Mouse (Mus musculus): ENCODE results near the gene Resf1. TPM values are rescaled to one million over a fixed set of nuclear protein-coding genes. Genes with fewer than 3 reads are reported as not detected.

Resf1 gene
- polyA plus RNA-seq, 1 experiment from 2014 or later = 20.8 TPM

DNA sequence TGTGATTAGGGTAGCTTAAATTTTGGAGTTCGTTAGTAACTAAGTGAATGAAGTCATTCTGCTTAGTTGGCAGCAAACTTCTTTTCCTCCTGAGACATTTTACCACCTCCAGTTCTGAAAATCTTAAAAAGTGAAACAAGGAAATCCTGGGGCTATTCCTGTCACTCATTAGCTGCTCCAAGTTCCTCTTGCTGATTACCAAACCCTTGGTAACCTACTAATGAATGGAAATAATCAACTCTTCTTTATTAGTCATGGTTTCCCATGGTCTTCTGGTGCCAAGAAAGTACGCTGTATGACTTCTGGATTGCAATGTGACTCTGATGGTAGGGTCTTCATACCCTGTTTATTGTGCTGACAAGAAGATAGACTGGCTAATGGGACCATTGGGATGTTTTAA is 5.7 kb downstream of the Resf1 start:
- Histone ChIP-seq H3K27me3 (ENCODE audit: control insufficient read depth, insufficient read depth, low read length) (no peaks in the 10 kb centered on the region), H3K9me3 (ENCODE audit: control insufficient read depth, low read length) (no peaks in the 10 kb centered on the region), H3K4me1 (replicated peaks; ENCODE audit: control insufficient read depth, insufficient read depth) (no peaks in the 10 kb centered on the region; the same call in 1 of the 2 replicates), H3K4me2 (replicated peaks; ENCODE audit: low read depth) (no peak overlapping the region), H3K9ac (ENCODE audit: low read length) (no peak overlapping the region), H3K4me3 (ENCODE audit: low read depth, low read length) (no peak overlapping the region), H3K27ac (replicated peaks) (no peak overlapping the region), H3K36me3 (ENCODE audit: control insufficient read depth, insufficient read depth, low read length) (peaks cover 7% of the 10 kb centered on the region; the same call in 1 of the 2 replicates)
- TF ChIP-seq CTCF (IDR thresholded peaks at IDR 0.05; ENCODE audit: low read depth) (no peak), EP300 (optimal IDR thresholded peaks at IDR 0.05) (no peak)
- no peak for ATAC-seq (ENCODE audit: low FRiP score, low TSS enrichment)
- no peak for DNase-seq (ENCODE audit: low spot score)
- 87% methylated on average over 2 of the region's 2 CpGs for WGBS

DNA sequence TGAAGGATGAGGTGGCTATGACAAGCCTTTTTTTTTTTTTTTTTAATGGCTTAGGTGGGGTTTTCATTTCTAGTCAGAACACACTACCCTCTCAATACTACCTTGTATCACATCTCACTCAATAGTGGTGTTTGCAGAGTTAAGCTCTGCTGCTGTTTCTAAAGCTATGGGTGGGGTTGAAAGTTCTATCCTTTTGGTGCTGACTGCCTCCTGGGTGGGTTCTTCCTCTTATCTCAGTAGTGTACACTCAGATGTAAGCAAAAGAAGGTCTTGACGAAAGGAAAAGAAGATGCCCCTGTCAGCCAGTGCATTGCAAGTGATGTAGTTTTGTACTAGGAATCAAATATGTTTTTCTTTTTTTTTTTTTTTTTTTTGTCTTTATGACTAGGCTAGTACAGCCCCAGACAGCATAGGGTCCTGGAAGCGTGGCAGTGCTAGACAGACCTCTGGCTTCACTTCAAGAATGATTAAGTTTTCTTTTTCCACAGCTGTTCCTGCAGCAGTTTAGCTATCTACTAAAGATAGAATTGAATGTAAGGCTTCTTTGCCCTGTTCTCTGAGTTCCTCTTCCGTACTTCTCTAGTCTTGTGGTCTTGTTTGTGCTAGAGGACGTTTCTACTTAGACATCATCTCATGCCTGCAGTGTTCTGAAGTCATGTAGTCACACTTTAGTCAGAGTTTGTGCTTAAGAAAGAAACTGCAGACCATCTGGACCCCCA is 14.5 kb downstream of the Resf1 start:
- peaks cover 28% of the 10 kb centered on the region for H3K36me3 ChIP-seq (ENCODE audit: control insufficient read depth, insufficient read depth, low read length)
- 68% methylated on average over 4 of the region's 4 CpGs for WGBS
- no peaks in the 10 kb centered on the region for H3K27me3 ChIP-seq (ENCODE audit: control insufficient read depth, insufficient read depth, low read length)
- H3K9me3 ChIP-seq (ENCODE audit: control insufficient read depth, low read length) = no peaks in the 10 kb centered on the region
- H3K4me1 ChIP-seq (replicated peaks; ENCODE audit: control insufficient read depth, insufficient read depth) = no peaks in the 10 kb centered on the region
- ATAC-seq (ENCODE audit: low FRiP score, low TSS enrichment) (no peak), DNase-seq (ENCODE audit: low spot score) (no peak)
- H3K4me2 ChIP-seq (replicated peaks; ENCODE audit: low read depth) = no peak overlapping the region
- no peak overlapping the region for H3K27ac ChIP-seq (replicated peaks)
- no peak overlapping the region for H3K9ac ChIP-seq (ENCODE audit: low read length)
- no peak overlapping the region for H3K4me3 ChIP-seq (ENCODE audit: low read depth, low read length)
- no peak for TF ChIP-seq CTCF (IDR thresholded peaks at IDR 0.05; ENCODE audit: low read depth)
- no peak for TF ChIP-seq EP300 (optimal IDR thresholded peaks at IDR 0.05)

DNA sequence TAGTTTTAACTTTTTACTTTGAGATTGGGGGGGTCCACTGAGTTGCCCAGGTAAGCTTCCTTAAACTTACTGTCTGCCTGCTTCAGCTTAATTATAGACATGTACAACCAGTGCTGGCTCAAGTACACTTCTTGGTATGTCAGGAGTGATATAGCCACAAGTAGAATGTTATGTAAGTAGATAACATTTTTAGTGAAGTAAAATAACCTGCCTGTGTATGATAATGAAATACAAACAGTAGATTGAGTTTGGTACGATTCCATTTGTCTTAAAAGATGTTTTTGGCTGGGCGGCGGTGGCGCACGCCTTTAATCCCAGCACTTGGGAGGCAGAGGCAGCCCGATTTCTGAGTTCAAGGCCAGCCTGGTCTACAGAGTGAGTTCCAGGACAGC is 15.0 kb downstream of the Resf1 start:
- Histone ChIP-seq H3K27me3 (ENCODE audit: control insufficient read depth, insufficient read depth, low read length) (no peaks in the 10 kb centered on the region), H3K4me2 (replicated peaks; ENCODE audit: low read depth) (no peak overlapping the region), H3K9ac (ENCODE audit: low read length) (no peak overlapping the region), H3K4me3 (ENCODE audit: low read depth, low read length) (no peak overlapping the region), H3K27ac (replicated peaks) (no peak overlapping the region), H3K36me3 (ENCODE audit: control insufficient read depth, insufficient read depth, low read length) (peaks cover 30% of the 10 kb centered on the region), H3K4me1 (replicated peaks; ENCODE audit: control insufficient read depth, insufficient read depth) (no peaks in the 10 kb centered on the region), H3K9me3 (ENCODE audit: control insufficient read depth, low read length) (no peaks in the 10 kb centered on the region)
- DNase-seq (ENCODE audit: low spot score) (no peak), ATAC-seq (ENCODE audit: low FRiP score, low TSS enrichment) (no peak)
- TF ChIP-seq CTCF (IDR thresholded peaks at IDR 0.05; ENCODE audit: low read depth) (no peak), EP300 (optimal IDR thresholded peaks at IDR 0.05) (no peak)
- over 99% methylated on average over 6 of the region's 6 CpGs for WGBS

DNA sequence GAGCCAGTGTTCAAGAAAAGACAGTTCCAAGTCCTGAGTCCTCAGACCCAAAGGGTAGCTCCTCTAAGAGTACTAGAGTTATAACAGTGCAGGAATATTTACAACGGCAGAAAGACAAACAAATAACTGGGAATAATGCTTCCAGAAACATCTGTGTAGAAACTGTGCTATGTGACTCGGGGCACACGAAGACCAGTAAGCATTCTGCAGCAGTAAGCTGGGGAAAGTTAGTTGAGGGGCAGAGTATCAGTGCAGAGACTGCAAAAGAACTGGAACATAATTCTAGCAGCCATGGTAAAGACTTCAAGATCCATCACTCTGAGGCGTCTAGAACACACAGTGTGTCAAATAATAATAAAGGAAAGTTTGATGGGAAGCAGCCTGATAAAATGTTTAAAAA is 19.9 kb downstream of the Resf1 start:
- no peaks in the 10 kb centered on the region for H3K4me1 ChIP-seq (replicated peaks; ENCODE audit: control insufficient read depth, insufficient read depth)
- ATAC-seq (ENCODE audit: low FRiP score, low TSS enrichment) (no peak), DNase-seq (ENCODE audit: low spot score) (no peak)
- H3K27me3 ChIP-seq (ENCODE audit: control insufficient read depth, insufficient read depth, low read length) = no peaks in the 10 kb centered on the region
- H3K4me3 ChIP-seq (ENCODE audit: low read depth, low read length) = no peak overlapping the region
- no peak overlapping the region for H3K9ac ChIP-seq (ENCODE audit: low read length)
- WGBS = 78% methylated on average over 4 of the region's 4 CpGs
- no peak overlapping the region for H3K27ac ChIP-seq (replicated peaks)
- no peak overlapping the region for H3K4me2 ChIP-seq (replicated peaks; ENCODE audit: low read depth)
- H3K9me3 ChIP-seq (ENCODE audit: control insufficient read depth, low read length) = no peaks in the 10 kb centered on the region
- TF ChIP-seq CTCF (IDR thresholded peaks at IDR 0.05; ENCODE audit: low read depth) = no peak
- no peak for TF ChIP-seq EP300 (optimal IDR thresholded peaks at IDR 0.05)
- peaks cover 34% of the 10 kb centered on the region for H3K36me3 ChIP-seq (ENCODE audit: control insufficient read depth, insufficient read depth, low read length)

DNA sequence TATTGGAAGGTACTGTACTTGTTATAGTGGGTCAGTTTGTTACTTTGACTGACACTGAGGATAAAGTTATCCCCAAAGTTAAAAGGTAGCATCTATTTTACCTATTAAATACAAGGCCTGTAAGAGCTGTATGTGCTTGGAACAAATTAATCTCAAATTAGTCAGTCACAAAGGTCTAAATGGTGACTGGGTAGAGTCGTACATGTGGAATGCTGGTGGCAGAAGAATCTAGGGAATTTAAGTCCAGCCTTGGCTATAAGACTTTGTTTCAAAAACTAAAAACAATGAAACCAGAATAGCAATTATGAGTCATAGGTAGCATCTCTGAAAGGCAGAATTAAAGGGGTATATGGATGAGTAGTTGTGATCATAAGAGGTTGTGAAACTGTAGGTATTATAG is 21.1 kb downstream of the Resf1 start:
- TF ChIP-seq CTCF (IDR thresholded peaks at IDR 0.05; ENCODE audit: low read depth) (no peak), EP300 (optimal IDR thresholded peaks at IDR 0.05) (no peak)
- Histone ChIP-seq H3K9ac (ENCODE audit: low read length) (no peak overlapping the region), H3K4me3 (ENCODE audit: low read depth, low read length) (no peak overlapping the region), H3K27ac (replicated peaks) (no peak overlapping the region), H3K36me3 (ENCODE audit: control insufficient read depth, insufficient read depth, low read length) (peaks cover 36% of the 10 kb centered on the region), H3K4me2 (replicated peaks; ENCODE audit: low read depth) (no peak overlapping the region), H3K9me3 (ENCODE audit: control insufficient read depth, low read length) (no peaks in the 10 kb centered on the region), H3K27me3 (ENCODE audit: control insufficient read depth, insufficient read depth, low read length) (no peaks in the 10 kb centered on the region), H3K4me1 (replicated peaks; ENCODE audit: control insufficient read depth, insufficient read depth) (no peaks in the 10 kb centered on the region)
- no peak for DNase-seq (ENCODE audit: low spot score)
- ATAC-seq (ENCODE audit: low FRiP score, low TSS enrichment) = no peak
- 60% methylated on average over 1 of the region's 1 CpGs for WGBS

DNA sequence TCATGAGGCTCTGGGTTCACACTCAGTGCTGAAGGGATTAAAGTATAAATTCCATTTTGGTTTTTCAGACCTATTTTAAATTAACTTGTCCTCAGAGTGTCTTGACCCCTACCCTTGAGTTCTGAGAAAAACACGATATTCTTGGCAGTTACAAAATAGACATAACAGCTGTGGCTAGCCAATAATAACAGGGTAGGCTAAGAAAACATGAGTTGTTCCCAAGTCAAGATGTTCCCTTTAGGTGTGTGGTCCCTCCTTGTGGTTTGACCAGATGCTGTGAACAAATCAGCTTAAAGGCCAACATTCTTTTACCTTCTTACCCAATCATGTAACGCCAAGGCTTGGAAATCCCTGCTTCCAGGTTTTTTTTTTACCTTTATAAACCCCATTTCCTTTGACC is 23.8 kb downstream of the Resf1 start:
- TF ChIP-seq CTCF (IDR thresholded peaks at IDR 0.05; ENCODE audit: low read depth) (no peak), EP300 (optimal IDR thresholded peaks at IDR 0.05) (no peak)

More for the DNA sequence above, 23.8 kb downstream of the Resf1 start:
- no peak overlapping the region for H3K4me3 ChIP-seq (ENCODE audit: low read depth, low read length)
- H3K9ac ChIP-seq (ENCODE audit: low read length) = no peak overlapping the region
- H3K9me3 ChIP-seq (ENCODE audit: control insufficient read depth, low read length) = no peaks in the 10 kb centered on the region
- H3K27ac ChIP-seq (replicated peaks) = no peak overlapping the region
- H3K36me3 ChIP-seq (ENCODE audit: control insufficient read depth, insufficient read depth, low read length) = peaks cover 21% of the 10 kb centered on the region
- H3K27me3 ChIP-seq (ENCODE audit: control insufficient read depth, insufficient read depth, low read length) = no peaks in the 10 kb centered on the region
- DNase-seq (ENCODE audit: low spot score) = no peak
- no peak overlapping the region for H3K4me2 ChIP-seq (replicated peaks; ENCODE audit: low read depth)
- ATAC-seq (ENCODE audit: low FRiP score, low TSS enrichment) = no peak
- WGBS = 79% methylated on average over 2 of the region's 2 CpGs
- no peaks in the 10 kb centered on the region for H3K4me1 ChIP-seq (replicated peaks; ENCODE audit: control insufficient read depth, insufficient read depth)
